Mouse (Mus musculus): Measurements from ENCODE around the gene Olfr1308. TPM values are rescaled to one million over a fixed set of nuclear protein-coding genes. Genes with fewer than 3 reads are reported as not detected.

Olfr1308 gene
- not detected in 2 replicates for total RNA-seq (2017)

DNA sequence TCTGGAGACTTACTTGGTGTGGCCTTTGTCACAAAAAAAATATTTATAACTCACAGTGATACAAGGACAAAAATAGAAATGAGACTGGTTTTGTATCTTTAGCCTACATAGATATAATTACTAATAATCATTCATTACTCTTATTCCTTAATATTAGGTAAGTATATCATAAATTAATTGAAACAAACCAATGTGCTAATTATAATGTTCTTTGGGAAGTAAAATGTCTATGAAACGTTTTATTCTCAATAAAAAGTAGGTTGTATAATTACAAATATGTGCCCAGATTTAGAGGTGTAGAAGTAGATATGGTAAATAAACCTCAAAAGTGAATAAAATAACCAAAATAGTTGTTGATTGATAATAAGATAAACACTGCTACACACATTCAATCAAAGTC is at the start of gene Olfr1308:
TSS of gene Olfr1308 (minus strand) at position 101 of the 400 bp plus-strand sequence.
- ATAC-seq (replicated peaks in 1 of 2; ENCODE audit: insufficient read depth in 1 of 2, low FRiP score in 2 of 2, low TSS enrichment in 1 of 2, low read depth in 1 of 2, poor library complexity in 2 of 2, severe bottlenecking in 2 of 2), result no peak

- no peak for ATAC-seq (replicated peaks in 1 of 2; ENCODE audit: insufficient read depth in 1 of 2, low FRiP score in 2 of 2, low TSS enrichment in 1 of 2, low read depth in 1 of 2, poor library complexity in 2 of 2, severe bottlenecking in 2 of 2)
Observed at GRCm38 (mm10) chr2:112012608-112013007, 47.9 kb upstream of the Olfr1308 start, which contains the start of gene Olfr1310. TSS of gene Olfr1310 (minus strand) at chr2:112012708.

GRCm38 (mm10) chr2:111990181-111990580 is 25.4 kb upstream of the Olfr1308 start, which contains the start of gene Olfr1309:
TSS of gene Olfr1309 (minus strand) at chr2:111990281.
- no peak for ATAC-seq (replicated peaks in 1 of 2; ENCODE audit: insufficient read depth in 1 of 2, low FRiP score in 2 of 2, low TSS enrichment in 1 of 2, low read depth in 1 of 2, poor library complexity in 2 of 2, severe bottlenecking in 2 of 2)

DNA sequence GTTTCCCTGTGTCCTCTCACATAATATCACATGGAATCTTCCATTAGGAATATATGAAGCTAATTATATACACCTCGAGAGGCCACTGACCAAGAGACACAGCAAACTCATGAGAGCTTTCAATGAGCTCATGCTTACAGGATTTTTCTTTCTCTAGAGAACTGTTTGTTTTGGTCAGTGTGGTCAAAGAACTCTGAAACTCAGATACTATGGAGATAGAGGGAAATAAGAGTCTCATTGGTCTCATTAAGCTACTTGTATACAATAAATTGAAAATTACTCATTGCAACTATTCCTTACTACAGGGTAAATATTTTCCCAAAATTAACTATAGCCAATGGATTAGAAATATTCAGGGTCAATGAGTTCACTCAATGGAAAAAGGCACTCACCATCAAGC is 15.4 kb downstream of the Olfr1308 start, which contains the start of gene Olfr1307:
TSS of gene Olfr1307 (minus strand) at position 101 of the 400 bp plus-strand sequence.
- no peak for ATAC-seq (replicated peaks in 1 of 2; ENCODE audit: insufficient read depth in 1 of 2, low FRiP score in 2 of 2, low TSS enrichment in 1 of 2, low read depth in 1 of 2, poor library complexity in 2 of 2, severe bottlenecking in 2 of 2)

DNA sequence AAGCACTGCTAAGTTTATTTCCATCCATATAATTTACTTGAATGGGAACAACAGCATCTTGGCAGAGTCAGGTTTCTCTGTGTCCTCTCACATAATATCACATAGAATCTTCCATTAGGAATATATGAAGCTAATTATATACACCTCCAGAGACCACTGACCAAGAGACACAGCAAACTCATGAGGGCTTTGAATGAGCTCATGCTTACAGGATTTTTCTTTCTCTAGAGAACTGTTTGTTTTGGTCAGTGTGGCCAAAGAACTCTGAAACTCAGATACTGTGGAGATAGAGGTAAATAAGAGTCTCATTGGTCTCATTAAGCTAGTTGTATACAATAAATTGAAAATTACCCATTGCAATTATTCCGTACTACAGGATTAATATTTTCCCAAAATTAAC is 48.6 kb downstream of the Olfr1308 start, which contains the start of gene Olfr1306:
TSS of gene Olfr1306 (minus strand) at position 101 of the 400 bp plus-strand sequence.
- ATAC-seq (replicated peaks in 1 of 2; ENCODE audit: insufficient read depth in 1 of 2, low FRiP score in 2 of 2, low TSS enrichment in 1 of 2, low read depth in 1 of 2, poor library complexity in 2 of 2, severe bottlenecking in 2 of 2), result no peak

Other genes starting within 250 kb of the Olfr1308 start
- gene Olfr1301, start 213.9 kb downstream of the Olfr1308 start, total RNA-seq (2017), result not detected in 2 replicates
- not detected in 2 replicates for gene Olfr1302, start 187.5 kb downstream of the Olfr1308 start, total RNA-seq (2017)
- not detected in 2 replicates for gene Olfr1303, start 144.6 kb downstream of the Olfr1308 start, total RNA-seq (2017)
- not detected in 2 replicates for gene Olfr1305, start 87.8 kb downstream of the Olfr1308 start, total RNA-seq (2017)
- gene Olfr1306, start 48.7 kb downstream of the Olfr1308 start, total RNA-seq (2017), result not detected in 2 replicates
- gene Olfr1307, start 15.5 kb downstream of the Olfr1308 start, total RNA-seq (2017), result not detected in 2 replicates
- not detected in 2 replicates for gene Olfr1309, start 25.3 kb upstream of the Olfr1308 start, total RNA-seq (2017)
- not detected in 2 replicates for gene Olfr1310, start 47.8 kb upstream of the Olfr1308 start, total RNA-seq (2017)
- not detected in 2 replicates for gene Olfr1311, start 59.5 kb upstream of the Olfr1308 start, total RNA-seq (2017)
- gene Olfr1312, start 85.3 kb upstream of the Olfr1308 start, total RNA-seq (2017), result not detected in 2 replicates
- not detected in 2 replicates for gene Olfr1313, start 112.9 kb upstream of the Olfr1308 start, total RNA-seq (2017)
- not detected in 2 replicates for gene Olfr1314, start 131.8 kb upstream of the Olfr1308 start, total RNA-seq (2017)
- not detected in 2 replicates for gene Olfr1315-ps1, start 150.5 kb upstream of the Olfr1308 start, total RNA-seq (2017)
- gene Olfr1316, start 170.0 kb upstream of the Olfr1308 start, total RNA-seq (2017), result not detected in 2 replicates
- gene Olfr1317, start 175.4 kb upstream of the Olfr1308 start, total RNA-seq (2017), result not detected in 2 replicates
- not detected in 2 replicates for gene Olfr1318, start 189.3 kb upstream of the Olfr1308 start, total RNA-seq (2017)

Data from hematopoietic stem cell, adult 5-6 weeks (primary cell).